Mouse (Mus musculus) forebrain, embryonic 13.5 days (tissue): ENCODE measurements around the gene Itgb4. TPM values are rescaled to one million over a fixed set of nuclear protein-coding genes. Genes with fewer than 3 reads are reported as not detected.

Experiments
- polyA plus RNA-seq: library from polyadenylated mRNA; unstranded; fragments of >200 nt; fragmentation: Nextera tagmentation; extraction: Ambion mirVana; gene quantifications from 2 replicates; pipeline ENCODE4 v1.2.1, GENCODE M21; 2015

Itgb4 gene
- polyA plus RNA-seq, 1 experiment from 2014 or later = 0.21 TPM

Other genes with a start within 250 kb of the Itgb4 start
- 28.0 and 29.5 TPM in 2 replicates for gene Tmem94, start 209.3 kb upstream of the Itgb4 start, polyA plus RNA-seq
- gene Caskin2, start 161.1 kb upstream of the Itgb4 start, polyA plus RNA-seq = 10.7 and 13.3 TPM in 2 replicates
- 23.2 and 23.9 TPM in 2 replicates for gene Tsen54, start 160.0 kb upstream of the Itgb4 start, polyA plus RNA-seq
- 0.68 and 1.2 TPM in 2 replicates for gene Llgl2, start 150.7 kb upstream of the Itgb4 start, polyA plus RNA-seq
- 0.21 TPM in 1 of 2 replicates, not detected in the other for gene Myo15b, start 116.3 kb upstream of the Itgb4 start, polyA plus RNA-seq
- gene Smim5, start 74.7 kb upstream of the Itgb4 start, polyA plus RNA-seq = 1.4 and 1.5 TPM in 2 replicates
- gene Smim6, start 62.7 kb upstream of the Itgb4 start, polyA plus RNA-seq = 0.80 and 0.86 TPM in 2 replicates
- gene Sap30bp, start 41.4 kb upstream of the Itgb4 start, polyA plus RNA-seq = 56.1 and 62.4 TPM in 2 replicates
- gene Recql5, start 41.2 kb upstream of the Itgb4 start, polyA plus RNA-seq = 24.4 and 29.6 TPM in 2 replicates
- gene Galk1, start 38.0 kb downstream of the Itgb4 start, polyA plus RNA-seq = 74.8 and 86.1 TPM in 2 replicates
- 2,689 and 2,766 TPM in 2 replicates for gene H3f3b, start 53.3 kb downstream of the Itgb4 start, polyA plus RNA-seq
- gene Unk, start 55.6 kb downstream of the Itgb4 start, polyA plus RNA-seq = 38.0 and 42.3 TPM in 2 replicates
- gene Unc13d, start 103.3 kb downstream of the Itgb4 start, polyA plus RNA-seq = 0.84 and 0.98 TPM in 2 replicates
- gene Wbp2, start 112.3 kb downstream of the Itgb4 start, polyA plus RNA-seq = 114 and 115 TPM in 2 replicates
- 2.7 and 2.8 TPM in 2 replicates for gene Trim47, start 152.5 kb downstream of the Itgb4 start, polyA plus RNA-seq
- 1.2 and 1.6 TPM in 2 replicates for gene Trim65, start 156.4 kb downstream of the Itgb4 start, polyA plus RNA-seq
- gene Mrpl38, start 164.2 kb downstream of the Itgb4 start, polyA plus RNA-seq = 79.8 and 86.1 TPM in 2 replicates
- 58.5 and 71.5 TPM in 2 replicates for gene Fbf1, start 193.5 kb downstream of the Itgb4 start, polyA plus RNA-seq
- 75.3 and 81.6 TPM in 2 replicates for gene Ten1, start 224.1 kb downstream of the Itgb4 start, polyA plus RNA-seq
- gene Acox1, start 224.3 kb downstream of the Itgb4 start, polyA plus RNA-seq = 35.0 and 43.3 TPM in 2 replicates